Mouse (Mus musculus): ENCODE measurements around the gene Col4a2. TPM values are rescaled to one million over a fixed set of nuclear protein-coding genes. Genes with fewer than 3 reads are reported as not detected.

Col4a2 gene
- polyA plus RNA-seq, 1 experiment from 2014 or later = 44.5 TPM

DNA sequence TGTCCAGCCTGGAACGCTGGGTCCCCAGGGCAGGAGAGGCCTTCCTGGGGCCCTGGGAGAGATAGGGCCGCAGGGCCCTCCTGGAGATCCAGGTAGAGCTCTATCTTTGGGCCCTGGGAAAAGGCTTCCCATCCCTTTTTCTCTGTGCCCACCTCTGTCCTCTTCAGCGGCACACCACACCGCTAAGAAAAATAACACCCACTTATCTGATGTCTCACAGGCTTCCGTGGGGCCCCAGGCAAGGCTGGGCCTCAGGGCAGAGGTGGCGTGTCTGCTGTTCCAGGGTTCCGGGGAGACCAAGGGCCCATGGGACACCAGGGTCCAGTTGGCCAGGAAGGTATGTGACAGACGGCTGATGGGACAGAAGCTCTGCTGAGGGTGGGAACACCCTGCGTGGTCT lies 131.0 kb downstream of the Col4a2 start:
- H3K27me3 ChIP-seq (replicated peaks; ENCODE audit: control insufficient read depth, insufficient read depth, low read length) = no peaks in the 10 kb centered on the region
- no peak for TF ChIP-seq CTCF (IDR thresholded peaks at IDR 0.05; ENCODE audit: low read depth)
- no peak overlapping the region for H3K27ac ChIP-seq (ENCODE audit: low read depth, low read length)
- ATAC-seq = no peak
- H3K36me3 ChIP-seq (ENCODE audit: control insufficient read depth, insufficient read depth) = peaks cover 56% of the 10 kb centered on the region; the same call in 1 of the 2 replicates
- H3K4me2 ChIP-seq (replicated peaks; ENCODE audit: low read depth) = peak overlapping the region; percentile 9; the same call in 1 of the 2 replicates
- 62% methylated on average over 9 of the region's 9 CpGs for WGBS
- no peaks in the 10 kb centered on the region for H3K4me1 ChIP-seq (replicated peaks; ENCODE audit: control insufficient read depth, insufficient read depth, low read length)
- no peak overlapping the region for H3K9ac ChIP-seq (ENCODE audit: low read depth, low read length)
- H3K9me3 ChIP-seq (ENCODE audit: control insufficient read depth) = no peaks in the 10 kb centered on the region
- no peak overlapping the region for H3K4me3 ChIP-seq (ENCODE audit: low read depth, low read length)

DNA sequence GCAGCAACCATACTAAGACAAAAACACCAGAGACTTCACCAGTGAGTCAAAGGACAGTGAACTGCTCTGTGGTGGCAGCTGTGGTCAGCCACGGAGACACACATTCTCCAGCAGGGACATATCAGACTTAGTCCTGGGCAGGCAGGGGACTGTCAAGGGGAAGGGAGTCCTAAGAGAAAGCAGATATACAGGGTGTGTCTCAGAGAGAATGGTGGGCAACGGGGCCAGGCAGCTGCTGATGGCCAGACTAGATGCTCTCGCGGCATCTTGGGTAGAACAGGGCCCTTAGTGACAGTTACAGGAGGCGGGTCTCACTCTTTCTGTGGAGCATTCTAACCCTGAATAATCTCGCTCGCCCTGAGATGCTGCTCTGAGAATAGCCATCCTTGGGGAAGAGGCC lies 131.6 kb downstream of the Col4a2 start:
- H3K9ac ChIP-seq (ENCODE audit: low read depth, low read length) = no peak overlapping the region
- no peak overlapping the region for H3K4me2 ChIP-seq (replicated peaks; ENCODE audit: low read depth)
- peaks cover 51% of the 10 kb centered on the region; the same call in 1 of the 2 replicates for H3K36me3 ChIP-seq (ENCODE audit: control insufficient read depth, insufficient read depth)
- no peak for TF ChIP-seq CTCF (IDR thresholded peaks at IDR 0.05; ENCODE audit: low read depth)
- H3K4me3 ChIP-seq (ENCODE audit: low read depth, low read length) = no peak overlapping the region
- no peak overlapping the region for H3K27ac ChIP-seq (ENCODE audit: low read depth, low read length)
- no peaks in the 10 kb centered on the region for H3K4me1 ChIP-seq (replicated peaks; ENCODE audit: control insufficient read depth, insufficient read depth, low read length)
- WGBS = 84% methylated on average over 7 of the region's 7 CpGs
- no peaks in the 10 kb centered on the region for H3K9me3 ChIP-seq (ENCODE audit: control insufficient read depth)
- H3K27me3 ChIP-seq (replicated peaks; ENCODE audit: control insufficient read depth, insufficient read depth, low read length) = no peaks in the 10 kb centered on the region
- no peak for ATAC-seq

DNA sequence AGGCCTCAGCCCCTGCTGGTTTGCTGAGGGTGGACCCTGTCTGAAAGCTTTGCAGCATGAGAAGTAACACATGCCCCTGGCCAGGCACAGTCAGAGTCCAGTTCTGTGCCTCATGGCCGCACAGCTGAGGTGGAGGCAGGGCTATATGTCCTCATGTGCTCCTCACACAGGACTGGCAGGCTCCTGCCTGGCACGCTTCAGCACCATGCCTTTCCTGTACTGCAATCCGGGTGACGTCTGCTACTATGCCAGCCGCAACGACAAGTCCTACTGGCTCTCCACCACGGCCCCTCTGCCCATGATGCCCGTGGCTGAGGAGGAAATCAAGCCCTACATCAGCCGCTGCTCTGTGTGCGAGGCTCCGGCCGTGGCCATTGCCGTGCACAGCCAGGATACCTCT lies 133.2 kb downstream of the Col4a2 start:
- Histone ChIP-seq H3K4me1 (replicated peaks; ENCODE audit: control insufficient read depth, insufficient read depth, low read length) (no peaks in the 10 kb centered on the region), H3K9me3 (ENCODE audit: control insufficient read depth) (no peaks in the 10 kb centered on the region), H3K27ac (ENCODE audit: low read depth, low read length) (no peak overlapping the region), H3K36me3 (ENCODE audit: control insufficient read depth, insufficient read depth) (peaks cover 44% of the 10 kb centered on the region; the same call in 1 of the 2 replicates), H3K4me3 (ENCODE audit: low read depth, low read length) (no peak overlapping the region), H3K27me3 (replicated peaks; ENCODE audit: control insufficient read depth, insufficient read depth, low read length) (no peaks in the 10 kb centered on the region), H3K4me2 (replicated peaks; ENCODE audit: low read depth) (no peak overlapping the region), H3K9ac (ENCODE audit: low read depth, low read length) (no peak overlapping the region)
- TF ChIP-seq CTCF (IDR thresholded peaks at IDR 0.05; ENCODE audit: low read depth) = no peak
- whole genome bisulfite sequencing = 95% methylated on average over 13 of the region's 13 CpGs
- ATAC-seq = no peak

- no peak overlapping the region for H3K27ac ChIP-seq (ENCODE audit: low read depth, low read length)
- peaks cover 32% of the 10 kb centered on the region; the same call in 1 of the 2 replicates for H3K36me3 ChIP-seq (ENCODE audit: control insufficient read depth, insufficient read depth)
- no peak for TF ChIP-seq CTCF (IDR thresholded peaks at IDR 0.05; ENCODE audit: low read depth)
- no peak overlapping the region for H3K4me2 ChIP-seq (replicated peaks; ENCODE audit: low read depth)
- H3K27me3 ChIP-seq (replicated peaks; ENCODE audit: control insufficient read depth, insufficient read depth, low read length) = no peaks in the 10 kb centered on the region
- 92% methylated on average over 23 of the region's 23 CpGs for WGBS
- H3K4me3 ChIP-seq (ENCODE audit: low read depth, low read length) = no peak overlapping the region
- H3K9me3 ChIP-seq (ENCODE audit: control insufficient read depth) = no peaks in the 10 kb centered on the region
- 0 out of 2 replicates have a peak, but pooled peaks cover 3% of the 10 kb centered on the region for H3K4me1 ChIP-seq (replicated peaks; ENCODE audit: control insufficient read depth, insufficient read depth, low read length)
- no peak for ATAC-seq
- H3K9ac ChIP-seq (ENCODE audit: low read depth, low read length) = no peak overlapping the region
Observed at GRCm38 (mm10) chr8:11447910-11448570, 135.4 kb downstream of the Col4a2 start.

GRCm38 (mm10) chr8:11450184-11451113 lies 137.8 kb downstream of the Col4a2 start:
- H3K27me3 ChIP-seq (replicated peaks; ENCODE audit: control insufficient read depth, insufficient read depth, low read length) = no peaks in the 10 kb centered on the region
- H3K9ac ChIP-seq (ENCODE audit: low read depth, low read length) = no peak overlapping the region
- 0 out of 2 replicates have a peak, but pooled peaks cover 3% of the 10 kb centered on the region for H3K4me1 ChIP-seq (replicated peaks; ENCODE audit: control insufficient read depth, insufficient read depth, low read length)
- peak; percentile 93 for ATAC-seq
- H3K9me3 ChIP-seq (ENCODE audit: control insufficient read depth) = no peaks in the 10 kb centered on the region
- peak overlapping the region; percentile 61; the same call in 1 of the 2 replicates for H3K27ac ChIP-seq (ENCODE audit: low read depth, low read length)
- peak; percentile 89 for TF ChIP-seq CTCF (IDR thresholded peaks at IDR 0.05; ENCODE audit: low read depth)
- H3K4me2 ChIP-seq (replicated peaks; ENCODE audit: low read depth) = no peak overlapping the region
- WGBS = 12% methylated on average over 8 of the region's 8 CpGs
- H3K36me3 ChIP-seq (ENCODE audit: control insufficient read depth, insufficient read depth) = peaks cover 25% of the 10 kb centered on the region; the same call in 1 of the 2 replicates
- no peak overlapping the region for H3K4me3 ChIP-seq (ENCODE audit: low read depth, low read length)

GRCm38 (mm10) chr8:11452152-11452551 lies 139.5 kb downstream of the Col4a2 start:
- Histone ChIP-seq H3K36me3 (ENCODE audit: control insufficient read depth, insufficient read depth) (peaks cover 15% of the 10 kb centered on the region; the same call in 1 of the 2 replicates), H3K4me3 (ENCODE audit: low read depth, low read length) (no peak overlapping the region), H3K27ac (ENCODE audit: low read depth, low read length) (no peak overlapping the region), H3K27me3 (replicated peaks; ENCODE audit: control insufficient read depth, insufficient read depth, low read length) (no peaks in the 10 kb centered on the region), H3K4me2 (replicated peaks; ENCODE audit: low read depth) (no peak overlapping the region), H3K9me3 (ENCODE audit: control insufficient read depth) (no peaks in the 10 kb centered on the region), H3K4me1 (replicated peaks; ENCODE audit: control insufficient read depth, insufficient read depth, low read length) (peaks cover 3% of the 10 kb centered on the region), H3K9ac (ENCODE audit: low read depth, low read length) (no peak overlapping the region)
- WGBS = 91% methylated on average over 1 of the region's 1 CpGs
- no peak for ATAC-seq
- TF ChIP-seq CTCF (IDR thresholded peaks at IDR 0.05; ENCODE audit: low read depth) = no peak
